Mouse (Mus musculus): Measurements from ENCODE around the gene Cacng2.

The Cacng2 gene

DNA sequence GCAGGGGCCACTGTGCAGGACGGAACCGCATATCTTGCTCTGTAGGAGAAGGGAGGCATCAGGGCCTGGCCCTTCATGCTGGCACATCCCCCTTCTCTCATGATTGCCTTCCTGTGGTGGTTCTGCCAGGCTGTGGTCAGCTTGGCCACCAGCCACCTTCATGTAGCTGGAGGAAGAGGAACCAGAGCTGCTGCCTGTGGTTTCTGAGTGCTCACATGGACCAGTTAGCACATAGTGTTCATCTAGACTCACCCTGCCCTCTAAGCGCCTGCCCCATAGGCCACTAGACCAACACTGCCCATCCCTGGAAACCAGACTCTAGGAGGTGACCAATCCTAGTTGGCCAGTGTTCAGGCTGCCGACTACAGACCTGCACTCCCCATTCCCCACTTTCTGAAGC is 174.1 kb downstream of the Cacng2 start:
- no peak for DNase-seq

All from cerebellum, postnatal 25 days (tissue).